Mouse (Mus musculus): ENCODE results near the gene Lrrc25. TPM values are rescaled to one million over a fixed set of nuclear protein-coding genes. Genes with fewer than 3 reads are reported as not detected.

Gene Lrrc25
- polyA plus RNA-seq, 1 experiment: not detected

GRCm38 (mm10) chr8:70591569-70591968, 24.4 kb upstream of the Lrrc25 start:
- Histone ChIP-seq H3K4me1 (ENCODE audit: control insufficient read depth, insufficient read depth, low read length) (peaks cover 44% of the 10 kb centered on the region), H3K4me3 (ENCODE audit: insufficient read depth, low read depth, low read length) (no peak overlapping the region), H3K27ac (ENCODE audit: insufficient read depth, low read depth, low read length) (no peak overlapping the region; the same call in 1 of the 2 replicates)
- no peak for TF ChIP-seq CTCF (IDR thresholded peaks at IDR 0.05; ENCODE audit: insufficient read depth, low read depth, low read length)
- 49% methylated on average over 12 of the region's 12 CpGs for WGBS

- H3K27ac ChIP-seq (ENCODE audit: insufficient read depth, low read depth, low read length): peak overlapping the region; percentile 29; the same call in 1 of the 2 replicates
- H3K4me3 ChIP-seq (ENCODE audit: insufficient read depth, low read depth, low read length): no peak overlapping the region
- peaks cover 57% of the 10 kb centered on the region for H3K4me1 ChIP-seq (ENCODE audit: control insufficient read depth, insufficient read depth, low read length)
- WGBS: 69% methylated on average over 8 of the region's 8 CpGs
- TF ChIP-seq POLR2A (IDR thresholded peaks at IDR 0.05; ENCODE audit: insufficient read depth, low read depth, low read length) (no peak), CTCF (IDR thresholded peaks at IDR 0.05; ENCODE audit: insufficient read depth, low read depth, low read length) (no peak)
Observed at GRCm38 (mm10) chr8:70593173-70593572, 22.8 kb upstream of the Lrrc25 start.

- 2% methylated on average over 40 of the region's 40 CpGs for WGBS
- Histone ChIP-seq H3K27ac (ENCODE audit: insufficient read depth, low read depth, low read length) (peak within 1 kb of the TSS; percentile 29), H3K4me1 (ENCODE audit: control insufficient read depth, insufficient read depth, low read length) (peaks cover 66% of the 10 kb centered on the region), H3K4me3 (ENCODE audit: insufficient read depth, low read depth, low read length) (peak within 1 kb of the TSS; percentile 51)
- TF ChIP-seq CTCF (IDR thresholded peaks at IDR 0.05; ENCODE audit: insufficient read depth, low read depth, low read length): no peak
- TF ChIP-seq POLR2A (IDR thresholded peaks at IDR 0.05; ENCODE audit: insufficient read depth, low read depth, low read length): no peak
Observed at GRCm38 (mm10) chr8:70593961-70594609, 21.9 kb upstream of the Lrrc25 start, which contains the start of gene Isyna1. Gene Isyna1, plus strand, starts transcription at chr8:70594373.

GRCm38 (mm10) chr8:70594621-70595564, 21.1 kb upstream of the Lrrc25 start:
- 15% methylated on average over 81 of the region's 82 CpGs for WGBS
- H3K4me1 ChIP-seq (ENCODE audit: control insufficient read depth, insufficient read depth, low read length): peaks cover 73% of the 10 kb centered on the region
- peak overlapping the region; percentile 6; the same call in 1 of the 2 replicates for H3K27ac ChIP-seq (ENCODE audit: insufficient read depth, low read depth, low read length)
- no peak for TF ChIP-seq CTCF (IDR thresholded peaks at IDR 0.05; ENCODE audit: insufficient read depth, low read depth, low read length)
- TF ChIP-seq POLR2A (IDR thresholded peaks at IDR 0.05; ENCODE audit: insufficient read depth, low read depth, low read length): no peak
- peak overlapping the region; percentile 51 for H3K4me3 ChIP-seq (ENCODE audit: insufficient read depth, low read depth, low read length)

GRCm38 (mm10) chr8:70595811-70596210, 20.1 kb upstream of the Lrrc25 start:
- 96% methylated on average over 12 of the region's 12 CpGs for WGBS
- TF ChIP-seq CTCF (IDR thresholded peaks at IDR 0.05; ENCODE audit: insufficient read depth, low read depth, low read length) (no peak), POLR2A (IDR thresholded peaks at IDR 0.05; ENCODE audit: insufficient read depth, low read depth, low read length) (no peak)
- no peak overlapping the region for H3K27ac ChIP-seq (ENCODE audit: insufficient read depth, low read depth, low read length)
- H3K4me1 ChIP-seq (ENCODE audit: control insufficient read depth, insufficient read depth, low read length): peaks cover 82% of the 10 kb centered on the region
- H3K4me3 ChIP-seq (ENCODE audit: insufficient read depth, low read depth, low read length): no peak overlapping the region

- Histone ChIP-seq H3K27ac (ENCODE audit: insufficient read depth, low read depth, low read length) (no peak overlapping the region), H3K4me3 (ENCODE audit: insufficient read depth, low read depth, low read length) (no peak overlapping the region), H3K4me1 (ENCODE audit: control insufficient read depth, insufficient read depth, low read length) (peaks cover 84% of the 10 kb centered on the region)
- WGBS: 92% methylated on average over 18 of the region's 18 CpGs
- no peak for TF ChIP-seq CTCF (IDR thresholded peaks at IDR 0.05; ENCODE audit: insufficient read depth, low read depth, low read length)
- TF ChIP-seq POLR2A (IDR thresholded peaks at IDR 0.05; ENCODE audit: insufficient read depth, low read depth, low read length): no peak
Observed at GRCm38 (mm10) chr8:70596216-70596615, 19.7 kb upstream of the Lrrc25 start.

GRCm38 (mm10) chr8:70596775-70597416, 19.1 kb upstream of the Lrrc25 start:
- 0 out of 2 replicates have a peak, but pooled peaks have one; percentile 4 for TF ChIP-seq CTCF (IDR thresholded peaks at IDR 0.05; ENCODE audit: insufficient read depth, low read depth, low read length)
- no peak for TF ChIP-seq POLR2A (IDR thresholded peaks at IDR 0.05; ENCODE audit: insufficient read depth, low read depth, low read length)
- H3K4me1 ChIP-seq (ENCODE audit: control insufficient read depth, insufficient read depth, low read length): peaks cover 82% of the 10 kb centered on the region
- 82% methylated on average over 17 of the region's 17 CpGs for WGBS
- H3K4me3 ChIP-seq (ENCODE audit: insufficient read depth, low read depth, low read length): no peak overlapping the region
- no peak overlapping the region for H3K27ac ChIP-seq (ENCODE audit: insufficient read depth, low read depth, low read length)

GRCm38 (mm10) chr8:70597417-70598272, 18.3 kb upstream of the Lrrc25 start:
- no peak overlapping the region for H3K27ac ChIP-seq (ENCODE audit: insufficient read depth, low read depth, low read length)
- H3K4me3 ChIP-seq (ENCODE audit: insufficient read depth, low read depth, low read length): peak overlapping the region; percentile 37
- H3K4me1 ChIP-seq (ENCODE audit: control insufficient read depth, insufficient read depth, low read length): peaks cover 85% of the 10 kb centered on the region
- WGBS: 29% methylated on average over 67 of the region's 68 CpGs
- no peak for TF ChIP-seq CTCF (IDR thresholded peaks at IDR 0.05; ENCODE audit: insufficient read depth, low read depth, low read length)
- TF ChIP-seq POLR2A (IDR thresholded peaks at IDR 0.05; ENCODE audit: insufficient read depth, low read depth, low read length): no peak
